Mouse (Mus musculus): ENCODE results near the gene Mgea5.
A peak's percentile ranks its signal among the peaks of the same experiment; 100 is the strongest.

Mgea5 gene

DNA sequence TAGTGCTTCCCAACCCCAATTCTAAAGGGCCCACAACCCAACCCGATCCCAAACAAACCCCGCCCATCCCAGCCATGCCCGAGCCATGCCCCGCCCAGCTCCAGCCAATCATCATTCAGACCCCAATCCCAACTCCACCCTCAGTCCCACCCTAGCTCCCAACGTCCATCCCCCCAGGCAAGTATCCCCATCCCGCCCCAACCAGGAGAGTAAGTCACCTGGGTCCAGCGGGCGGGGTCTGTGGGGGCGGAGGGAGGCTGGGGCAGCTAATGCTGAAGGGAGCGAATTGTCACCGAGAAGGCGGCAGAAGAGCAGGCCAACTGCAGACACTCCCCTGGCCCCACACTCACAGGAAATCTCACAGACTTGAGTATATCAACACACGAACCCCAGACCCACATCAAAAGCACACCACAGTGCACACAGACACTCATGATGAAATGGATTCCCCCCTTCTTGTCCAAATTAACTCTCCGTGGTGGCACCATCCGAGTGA is 12.5 kb upstream of the Mgea5 start:
- no peak for DNase-seq (ENCODE audit: low spot score)

DNA sequence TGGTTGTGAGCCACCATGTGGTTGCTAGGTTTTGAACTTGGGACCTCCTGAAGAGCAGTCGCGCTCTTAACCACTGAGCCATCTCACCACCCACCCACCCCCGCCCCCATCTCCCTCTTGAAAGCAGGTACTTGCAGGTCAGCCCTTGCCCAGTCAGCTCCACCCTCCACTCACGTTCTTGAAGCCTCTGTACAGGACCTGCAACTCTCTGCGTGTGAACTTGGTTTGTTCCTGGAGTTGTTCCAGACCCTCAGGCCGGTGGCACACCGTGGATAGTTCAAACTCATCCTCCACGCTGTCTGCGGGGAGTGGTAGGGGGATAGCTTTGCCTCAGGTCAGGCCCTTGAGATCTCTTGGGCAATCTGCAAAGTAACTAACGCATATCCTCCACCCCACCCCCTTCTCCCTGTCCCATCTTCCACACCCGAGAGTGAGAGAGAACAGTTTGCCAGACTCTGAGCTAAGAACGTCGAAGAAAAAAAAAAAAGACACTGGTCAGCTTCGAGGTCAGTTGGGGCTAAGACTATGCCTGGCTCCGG is 11.8 kb upstream of the Mgea5 start:
- DNase-seq (ENCODE audit: low spot score) = no peak

DNA sequence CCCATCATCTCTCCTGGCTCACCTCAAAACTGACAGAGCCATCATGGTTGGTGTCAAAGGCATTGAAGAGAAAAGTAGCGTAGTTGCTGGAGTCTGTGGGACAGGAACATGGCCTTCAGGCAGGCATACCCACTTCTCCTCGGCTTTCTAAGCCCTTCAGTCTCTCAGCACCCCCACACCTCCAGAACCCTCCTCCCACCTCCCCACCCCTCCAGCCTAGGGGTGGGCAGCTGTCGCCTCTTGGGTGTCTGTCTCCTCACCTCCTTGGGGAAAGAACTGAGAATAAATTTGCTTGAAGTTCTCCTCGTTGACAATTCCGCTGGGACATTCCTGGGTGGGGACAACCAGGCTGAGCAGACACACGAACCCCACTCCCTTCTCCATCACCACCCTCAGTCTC is 11.1 kb upstream of the Mgea5 start:
- DNase-seq (ENCODE audit: low spot score) = no peak

DNA sequence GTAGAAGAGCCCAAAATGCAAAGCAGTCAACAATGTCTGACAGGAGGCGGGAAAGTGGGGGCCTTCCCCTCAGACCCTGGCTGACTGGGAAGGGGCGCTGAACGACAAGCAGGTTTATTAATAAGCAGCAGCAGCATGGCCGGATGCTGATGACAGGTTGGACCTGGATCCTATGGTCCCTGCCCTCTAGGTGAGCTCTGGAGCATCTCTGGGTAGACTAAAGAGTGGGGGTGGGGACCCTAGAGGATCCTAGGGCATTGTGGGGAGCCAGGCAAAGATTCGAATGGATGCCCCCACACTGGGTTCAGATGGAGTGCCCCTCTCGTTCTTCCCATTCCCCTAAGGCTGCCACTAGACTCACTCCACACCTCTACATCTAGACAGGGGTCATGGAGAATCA is 8.8 kb upstream of the Mgea5 start:
- no peak for DNase-seq (ENCODE audit: low spot score)

DNA sequence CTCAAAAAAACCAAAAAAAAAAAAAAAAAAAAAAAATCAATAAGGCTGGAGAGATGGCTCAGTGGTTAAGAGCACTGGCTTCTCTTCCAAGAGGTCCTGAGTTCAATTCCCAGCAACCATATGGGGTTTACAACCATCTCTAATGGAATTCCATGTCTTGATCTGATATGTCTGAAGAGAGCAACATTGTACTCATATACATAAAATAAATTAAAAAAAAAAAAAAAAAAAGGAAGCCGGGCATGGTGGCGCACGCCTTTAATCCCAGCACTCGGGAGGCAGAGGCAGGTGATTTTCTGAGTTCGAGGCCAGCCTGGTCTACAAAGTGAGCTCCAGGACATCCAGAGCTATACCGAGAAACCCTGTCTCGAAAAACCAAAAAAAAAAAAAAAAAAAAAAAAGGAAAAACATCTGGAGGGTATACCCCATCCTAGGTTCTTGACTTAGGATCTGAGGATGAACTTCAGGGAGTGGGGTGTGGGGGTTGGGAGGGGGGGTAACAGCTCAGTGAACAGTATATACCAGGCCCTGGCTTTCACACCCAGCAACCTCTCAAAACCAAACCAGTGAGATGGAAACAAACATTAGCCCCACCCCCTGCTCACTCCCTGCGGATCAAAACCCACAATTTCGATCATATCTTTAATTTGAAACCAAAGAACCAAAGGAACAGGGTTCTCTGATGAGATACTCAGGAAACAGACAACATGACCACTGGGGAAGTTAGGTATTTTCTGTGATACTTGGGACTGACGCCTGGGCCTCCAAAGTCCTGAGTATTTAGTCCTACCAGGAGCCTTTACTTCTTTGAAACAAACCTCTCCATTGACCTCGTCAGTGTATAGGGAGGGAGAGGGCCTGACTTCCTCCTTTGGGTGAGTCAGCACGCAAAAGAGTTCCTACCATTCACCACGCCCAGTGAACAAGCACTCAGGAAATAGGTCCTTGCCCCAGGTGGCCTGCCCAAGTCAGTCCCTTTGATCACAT is 6.5 kb upstream of the Mgea5 start:
- no peak for DNase-seq (ENCODE audit: low spot score)

DNA sequence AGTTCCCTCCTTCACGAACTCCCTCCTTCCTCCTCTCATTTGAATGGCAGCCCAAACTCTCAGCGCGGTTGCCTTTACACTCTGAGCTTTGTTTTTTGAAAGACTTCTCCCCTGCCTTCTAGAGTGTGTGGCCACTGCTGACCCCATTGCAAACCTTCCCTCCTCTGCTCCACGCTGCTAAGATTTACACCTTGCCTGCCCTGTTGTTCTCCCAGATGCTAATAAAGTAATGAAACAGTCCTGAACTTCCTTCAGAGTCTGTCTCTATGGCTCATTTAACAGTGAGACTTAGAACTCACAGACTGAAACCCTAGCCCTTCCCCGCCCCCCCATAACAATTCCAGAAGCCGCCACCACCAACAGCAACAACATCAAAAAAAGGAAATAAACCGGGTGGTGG is 5.7 kb upstream of the Mgea5 start:
- DNase-seq (ENCODE audit: low spot score) = no peak

DNA sequence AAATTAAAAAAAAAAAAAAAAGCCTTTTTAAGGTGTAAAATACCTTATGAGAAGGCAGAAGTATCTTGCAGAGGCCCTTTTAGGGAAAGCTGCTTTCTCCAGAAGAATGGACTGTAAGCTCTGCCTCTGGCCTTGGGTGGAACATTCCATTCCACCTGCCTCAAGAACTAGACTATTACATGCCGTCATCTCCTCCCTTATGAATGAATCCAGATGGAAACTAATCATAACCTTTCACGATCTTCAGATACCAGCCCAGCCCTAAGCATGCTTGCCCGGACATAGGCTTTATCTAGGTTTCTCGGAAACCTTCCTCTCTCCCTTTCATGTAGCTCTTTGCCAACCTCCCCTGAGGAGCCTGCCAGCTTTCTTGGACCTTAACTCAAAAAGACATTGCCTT is 4.7 kb upstream of the Mgea5 start:
- DNase-seq (ENCODE audit: low spot score) = no peak

DNA sequence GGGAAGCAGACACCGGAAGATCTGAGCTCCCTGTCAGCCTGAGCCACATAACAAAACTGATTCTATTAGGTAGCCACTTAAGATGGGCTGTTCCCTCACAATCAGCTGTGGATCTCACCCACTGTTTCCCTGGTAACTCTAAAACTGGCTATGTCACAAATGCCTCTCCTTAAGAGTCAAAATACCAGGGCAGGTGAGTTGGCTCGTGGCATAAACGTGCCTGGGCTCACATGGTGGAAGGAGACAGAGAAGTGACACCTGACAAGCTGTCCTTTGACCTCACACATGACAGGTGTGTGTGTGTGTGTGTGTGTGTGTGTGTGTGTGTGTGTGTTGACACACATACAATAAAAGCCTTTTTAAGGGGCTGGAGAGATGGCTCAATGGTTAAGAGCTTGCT is 3.8 kb upstream of the Mgea5 start:
- DNase-seq (ENCODE audit: low spot score) = no peak

DNA sequence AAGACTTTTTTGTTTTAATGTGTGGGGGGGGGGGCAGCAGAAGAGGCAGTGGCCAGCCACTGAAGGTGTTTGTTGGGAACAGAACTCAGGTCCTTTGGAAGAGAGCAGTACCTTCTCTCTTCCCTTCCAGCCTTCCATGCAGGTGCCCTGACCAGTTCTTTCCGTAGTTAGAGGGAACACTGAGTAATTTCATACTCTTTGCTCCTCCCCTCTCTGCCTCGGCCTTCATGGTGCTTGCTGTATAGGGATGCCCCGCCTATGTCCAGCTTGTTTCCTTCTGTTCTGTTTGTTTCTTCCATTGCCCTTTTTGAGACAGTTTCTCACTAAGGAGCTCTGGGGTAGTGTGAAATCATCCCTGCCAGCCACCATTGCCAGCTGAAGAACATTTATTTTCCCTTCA is 1.8 kb upstream of the Mgea5 start:
- no peak for DNase-seq (ENCODE audit: low spot score)

DNA sequence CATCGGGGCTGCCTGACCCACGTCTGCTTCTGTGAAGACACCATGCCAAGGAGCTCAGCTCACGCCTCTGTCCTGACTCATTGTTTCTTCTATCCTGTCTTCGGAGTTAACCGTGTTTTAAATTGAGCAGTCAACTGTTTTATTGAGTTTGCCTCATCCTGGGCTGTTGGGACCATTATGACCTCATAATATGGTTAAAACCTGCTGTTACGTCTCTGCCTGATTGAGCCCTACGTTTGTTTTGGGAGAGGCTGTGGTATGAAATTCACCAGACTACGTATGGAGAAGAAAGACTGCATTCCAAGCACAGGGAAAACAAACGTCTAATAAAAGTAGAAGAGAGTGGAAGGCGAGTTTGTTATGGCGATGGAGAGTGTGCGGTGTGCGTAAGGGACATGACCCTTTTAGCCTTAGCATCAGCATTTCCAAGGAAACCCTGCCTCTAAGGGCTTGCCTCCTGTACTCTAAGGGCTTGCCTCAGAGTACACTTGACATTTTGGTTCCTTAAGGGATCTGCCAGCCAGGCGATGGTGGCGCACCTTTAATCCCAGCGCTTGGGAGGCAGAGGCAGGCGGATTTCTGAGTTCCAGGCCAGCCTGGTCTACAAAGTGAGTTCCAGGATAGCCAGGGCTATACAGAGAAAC is 418 bp upstream of the Mgea5 start:
- no peak for DNase-seq (ENCODE audit: low spot score)

DNA sequence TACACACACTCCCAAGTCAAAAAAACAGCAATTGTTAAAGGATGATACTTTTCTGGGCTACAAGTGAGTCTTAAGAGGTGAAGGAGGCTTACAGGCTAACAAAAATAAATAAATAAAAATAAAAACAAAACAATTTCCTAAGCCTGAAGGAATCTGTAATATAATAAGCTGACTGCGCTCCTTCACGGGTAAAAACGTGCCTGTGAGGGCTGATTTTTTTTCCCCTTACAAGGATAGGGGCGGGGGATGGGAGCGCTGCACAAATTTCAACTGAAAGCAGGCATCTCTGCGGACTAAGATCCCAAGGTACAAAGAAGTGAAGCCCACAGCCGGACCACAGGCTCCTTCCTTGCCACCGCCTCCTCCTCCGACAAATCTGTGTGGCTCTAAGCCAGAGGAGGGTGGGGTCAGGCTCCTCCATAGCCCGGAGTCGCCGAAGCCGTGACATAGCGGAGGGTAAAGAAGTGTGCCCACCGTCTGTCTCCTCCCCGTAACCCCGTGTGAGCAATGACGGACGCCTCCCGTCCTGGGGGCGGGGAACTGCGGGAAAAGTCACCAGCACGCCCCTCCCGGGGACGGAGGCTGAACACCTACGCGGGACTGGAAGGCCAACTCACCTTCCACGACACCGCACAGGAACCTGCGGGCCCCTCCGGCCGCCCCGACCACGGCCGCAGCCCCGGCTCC is 1.2 kb downstream of the Mgea5 start:
- DNase-seq (ENCODE audit: low spot score) = peak; percentile 60

DNA sequence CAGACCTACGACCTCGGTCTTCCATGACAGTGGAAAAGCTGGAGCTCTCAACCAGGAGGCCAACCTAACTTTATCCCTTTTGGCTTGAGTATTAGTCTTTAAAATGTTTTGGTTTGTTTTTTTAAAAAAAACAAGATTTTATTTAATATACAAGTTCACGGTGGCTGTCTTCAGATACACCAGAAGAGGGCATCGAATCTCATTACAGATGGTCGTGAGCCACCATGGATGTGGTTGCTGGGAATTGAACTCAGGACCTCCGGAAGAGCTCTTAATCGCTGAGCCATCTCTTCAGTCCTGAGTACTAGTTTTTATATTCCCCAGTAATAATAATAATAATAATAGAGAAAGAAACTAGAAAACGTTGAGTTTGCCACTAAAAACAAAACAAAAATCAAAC is 2.0 kb downstream of the Mgea5 start:
- no peak for DNase-seq (ENCODE audit: low spot score)

DNA sequence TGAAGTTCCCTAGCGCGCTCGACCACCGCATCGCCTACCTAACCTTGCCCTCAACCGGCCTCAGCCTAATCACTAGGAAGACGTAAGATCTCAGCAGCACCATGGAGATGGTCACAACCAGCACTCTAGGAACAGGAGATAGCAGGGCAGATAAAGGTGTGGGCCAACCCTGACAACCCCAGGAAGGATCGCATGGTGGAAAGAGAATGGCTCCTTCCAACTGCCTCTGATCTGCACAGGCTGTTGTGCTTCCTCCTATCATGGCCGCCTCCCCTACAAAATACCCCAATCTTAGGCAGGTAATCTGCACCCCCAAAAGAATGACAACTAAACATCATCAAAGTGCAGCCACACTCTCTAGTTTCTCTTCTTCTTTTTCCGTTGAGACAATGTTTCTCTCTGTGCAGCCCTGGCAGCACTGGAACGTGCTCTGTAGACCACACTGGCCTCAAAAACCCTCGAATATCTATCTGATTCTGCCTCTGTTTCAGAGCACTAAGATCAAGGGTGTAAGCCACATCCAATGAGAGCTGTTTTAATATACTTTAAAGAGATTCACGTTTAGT is 3.2 kb downstream of the Mgea5 start:
- DNase-seq (ENCODE audit: low spot score) = no peak

DNA sequence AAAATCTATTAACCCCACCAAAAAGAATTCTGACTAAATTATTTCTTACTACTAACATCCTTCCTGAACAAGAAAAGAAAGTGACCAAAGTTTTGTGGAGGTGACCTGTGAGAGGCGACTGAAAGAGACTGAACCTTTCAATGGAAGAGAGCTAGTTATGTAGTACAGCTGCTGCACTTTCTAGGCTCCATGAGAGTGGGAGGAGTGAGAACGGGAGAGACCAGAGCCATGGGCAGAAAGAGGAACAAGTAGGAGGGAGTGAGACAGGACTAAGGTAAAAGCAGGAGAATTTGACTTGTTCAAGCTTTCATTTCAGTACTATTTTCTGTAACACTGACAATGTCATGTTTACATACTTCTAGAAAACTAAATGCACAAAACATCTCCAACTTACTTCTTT is 8.2 kb downstream of the Mgea5 start:
- no peak for DNase-seq (ENCODE audit: low spot score)

DNA sequence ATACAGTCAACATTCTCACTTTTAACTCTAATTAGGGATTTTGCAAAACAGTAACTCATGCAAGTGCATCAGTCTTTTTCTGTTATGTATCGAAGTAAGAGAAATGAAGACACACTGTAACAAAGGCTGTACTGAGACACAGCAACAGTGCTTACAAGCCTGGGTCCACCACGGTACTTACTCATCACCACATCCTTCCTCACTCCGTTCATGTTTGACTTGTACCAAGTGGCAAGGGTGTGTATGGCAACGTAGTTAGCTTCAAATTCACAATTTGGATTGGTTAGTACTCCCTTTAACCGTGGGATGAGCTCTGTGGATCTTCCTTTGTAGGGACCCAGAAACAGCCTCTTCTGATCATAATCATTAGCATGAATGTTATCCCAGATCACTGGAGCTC is 12.1 kb downstream of the Mgea5 start:
- no peak for DNase-seq (ENCODE audit: low spot score)

DNA sequence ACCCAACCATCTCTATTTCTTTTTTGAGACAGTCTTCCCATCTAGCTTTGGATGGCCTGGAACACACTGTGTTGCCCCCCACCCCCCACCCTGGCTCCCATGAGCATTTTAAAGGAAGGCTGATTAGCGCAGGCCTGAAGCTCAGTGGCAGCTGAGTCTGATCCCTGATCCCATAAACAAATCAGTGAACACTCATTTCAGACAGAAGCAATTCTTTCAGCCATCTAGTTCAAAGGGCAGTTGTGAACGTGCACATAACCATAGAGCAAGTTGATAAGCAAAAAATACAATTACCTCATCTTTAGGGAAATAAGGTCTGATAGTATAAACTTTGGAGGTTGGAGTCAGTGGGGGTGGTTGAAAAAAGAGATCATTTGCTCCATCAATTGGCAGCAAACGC is 22.8 kb downstream of the Mgea5 start:
- no peak for DNase-seq (ENCODE audit: low spot score)

DNA sequence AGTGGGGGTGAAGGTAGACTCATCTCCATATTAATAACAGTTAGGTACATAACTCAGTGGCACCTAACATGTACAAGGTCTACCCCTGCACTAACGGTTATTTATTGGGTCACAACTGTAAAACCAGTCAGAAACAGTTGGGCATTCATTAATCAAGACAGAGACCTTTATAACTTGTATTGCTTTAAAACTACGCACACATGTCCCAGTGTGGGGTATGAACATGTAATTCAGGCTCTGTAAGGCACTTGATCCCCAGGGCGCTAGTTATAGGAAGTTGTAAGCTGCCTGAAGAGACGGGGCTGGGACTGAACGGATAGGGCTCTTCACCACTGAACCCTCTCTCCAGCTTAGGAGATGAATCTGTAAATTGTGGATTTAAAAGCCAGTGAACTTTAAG is 25.0 kb downstream of the Mgea5 start:
- DNase-seq (ENCODE audit: low spot score) = no peak

DNA sequence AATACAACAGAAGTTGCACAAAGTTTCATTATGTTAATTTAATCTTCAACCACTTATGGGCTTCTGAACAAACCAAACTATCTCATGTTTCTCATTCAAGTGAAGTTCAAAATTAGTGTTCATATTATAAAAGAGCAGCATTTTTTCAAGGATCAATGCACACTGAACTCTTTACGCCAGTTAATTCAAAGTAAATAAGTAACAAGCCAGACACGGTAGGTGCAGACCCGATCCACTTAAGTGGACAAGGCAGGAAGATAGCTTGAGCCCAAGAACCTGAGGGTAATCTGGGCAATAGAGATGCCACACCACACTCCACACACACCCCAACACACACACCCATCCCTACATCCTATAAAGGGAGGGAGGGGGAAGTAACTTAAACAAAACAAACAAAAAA is 30.1 kb downstream of the Mgea5 start:
- DNase-seq (ENCODE audit: low spot score) = no peak

DNA sequence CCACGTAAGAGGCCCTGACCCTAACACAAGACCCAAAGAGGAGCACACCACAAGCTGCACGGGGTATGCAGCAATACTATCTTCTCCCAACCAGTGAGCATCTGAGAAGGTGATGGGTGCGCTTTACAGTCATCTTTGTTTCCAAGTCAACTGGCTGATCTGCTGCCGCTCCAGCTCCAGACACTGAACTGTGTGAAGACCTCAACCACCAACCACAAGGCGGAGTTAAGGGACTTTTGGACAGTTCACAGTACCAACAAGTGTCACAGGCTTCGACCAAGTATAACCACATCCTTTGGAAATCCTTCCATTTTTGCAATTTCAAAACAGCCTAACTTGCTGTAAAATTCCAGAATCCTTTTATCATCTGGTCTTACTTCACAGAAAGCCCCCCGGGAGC is 31.8 kb downstream of the Mgea5 start:
- no peak for DNase-seq (ENCODE audit: low spot score)

DNA sequence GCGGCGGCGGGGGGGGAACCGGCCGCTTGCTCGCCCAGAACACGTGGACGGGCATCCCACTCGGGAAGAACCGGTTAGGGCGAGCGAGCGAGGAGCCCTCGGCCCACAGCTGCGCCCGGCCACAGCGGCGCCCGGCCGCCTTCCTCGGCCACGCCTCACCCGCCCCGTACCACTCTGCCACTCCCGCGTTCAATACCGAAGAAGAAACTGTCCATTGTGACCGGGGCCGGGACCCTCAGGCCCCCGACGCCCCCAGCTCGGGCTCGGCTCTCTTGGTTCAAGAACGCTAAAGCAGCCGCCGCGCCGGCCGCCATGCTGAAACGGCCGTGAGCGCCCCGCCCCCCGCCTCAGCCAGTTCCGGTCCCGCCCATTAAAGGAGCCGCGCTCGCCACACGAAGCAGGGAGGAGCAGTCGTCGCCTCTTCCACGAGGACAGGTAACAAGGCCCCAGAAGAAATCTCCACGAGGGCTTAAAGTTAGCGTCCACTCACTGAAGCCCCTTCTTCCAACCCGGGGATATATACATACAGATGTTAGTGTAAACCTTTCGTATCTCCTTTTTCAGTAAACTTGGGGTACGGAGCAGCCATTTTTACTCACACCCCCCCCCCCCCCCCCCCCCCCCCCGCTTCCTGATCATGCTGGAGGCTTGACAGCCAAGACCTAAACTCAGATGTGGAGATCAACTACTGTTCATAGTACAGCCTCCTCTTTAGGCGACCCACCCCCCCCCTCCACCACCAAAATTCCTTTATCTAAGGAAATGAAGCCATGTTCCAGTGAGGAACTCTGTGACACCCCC is 34.2 kb downstream of the Mgea5 start, which contains the start of gene Npm3:
Gene Npm3 (minus strand): TSS at position 349 of the 801 bp plus-strand sequence.
- peak; percentile 73 for DNase-seq (ENCODE audit: low spot score)

DNA sequence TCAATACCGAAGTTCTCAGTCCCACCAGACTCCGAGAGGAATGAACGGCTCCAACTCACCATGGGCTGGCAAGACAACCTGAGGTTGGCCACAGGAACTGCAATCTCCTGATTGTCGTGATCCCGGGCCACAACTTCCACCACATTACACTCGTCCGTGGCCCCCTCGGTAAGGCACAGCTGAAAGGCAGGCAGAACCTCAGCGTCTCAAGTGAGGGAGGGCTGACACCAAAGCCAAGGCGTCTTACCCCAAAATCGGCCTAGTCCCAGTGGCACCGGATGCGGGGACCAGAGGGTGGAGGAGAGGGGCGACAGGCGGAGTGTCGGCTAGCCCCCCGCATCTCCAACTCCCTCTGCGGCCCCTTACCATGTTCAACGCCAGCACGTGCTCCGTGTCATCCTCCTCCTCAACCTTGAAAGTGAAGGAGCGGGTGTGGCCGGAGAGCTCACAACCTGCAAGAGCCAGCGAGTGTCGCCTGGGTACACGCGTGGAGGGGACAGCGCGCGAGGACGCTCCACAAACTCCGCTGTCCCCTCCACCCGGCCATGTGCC is 34.9 kb downstream of the Mgea5 start:
- no peak for DNase-seq (ENCODE audit: low spot score)
